Mouse (Mus musculus) ES-E14 (cell line): ENCODE measurements around the gene Sptb. TPM values are rescaled to one million over a fixed set of nuclear protein-coding genes. Genes with fewer than 3 reads are reported as not detected.

Experiments
- DNase-seq: peaks from one replicate; pipeline ENCODE4 v3.0.0-alpha.2; 2013; ENCODE audit warnings: low read depth, low spot score
- H3K27ac ChIP-seq: 2 replicates; pipeline ENCODE4 v1.5.1; 2012; ENCODE audit warnings: low read depth, mild to moderate bottlenecking, low read length, moderate library complexity, mixed read lengths; ENCODE audit not compliant: poor library complexity, insufficient read depth, severe bottlenecking
- H3K36me3 ChIP-seq: 2 replicates; pipeline ENCODE4 v1.6.1; 2012; ENCODE audit warnings: mild to moderate bottlenecking, low read length, moderate library complexity, mixed read lengths; ENCODE audit not compliant: control insufficient read depth, poor library complexity, insufficient read depth, severe bottlenecking
- H3K4me1 ChIP-seq, 2 experiments: fragments of 150-350 bp in 1 of 2; sonication (generic) in 1 of 2; 2 replicates each; pipeline ENCODE4 v1.6.1; 2012; ENCODE audit warnings: low read length in 2 of 2, mild to moderate bottlenecking in 1 of 2, mixed read lengths in 1 of 2; ENCODE audit not compliant: control insufficient read depth in 2 of 2, insufficient read depth in 2 of 2, poor library complexity in 1 of 2
- H3K4me3 ChIP-seq, 2 experiments: fragments of 150-350 bp in 1 of 2; sonication (generic) in 1 of 2; 2 replicates each; pipeline ENCODE4 v1.5.1; 2012; ENCODE audit warnings: low read length in 2 of 2, low read depth in 1 of 2, mild to moderate bottlenecking in 1 of 2, mixed read lengths in 1 of 2; ENCODE audit not compliant: insufficient read depth in 1 of 2, poor library complexity in 1 of 2, severe bottlenecking in 1 of 2
- H3K9ac ChIP-seq: 2 replicates; pipeline ENCODE4 v1.6.1; 2012; ENCODE audit warnings: low read depth, mild to moderate bottlenecking, low read length, mixed read lengths; ENCODE audit not compliant: poor library complexity, insufficient read depth, severe bottlenecking
- H3K9me3 ChIP-seq: fragments of 150-350 bp; sonication (generic); 2 replicates; pipeline ENCODE4 v1.6.1; 2012; ENCODE audit warnings: low read depth, mild to moderate bottlenecking, low read length; ENCODE audit not compliant: control insufficient read depth, insufficient read depth
- CHD2 ChIP-seq: IDR thresholded peaks from 2 replicates; pipeline ENCODE4 v1.6.1; 2014; ENCODE audit warnings: mild to moderate bottlenecking, low read depth, low read length, inconsistent platforms
- HCFC1 ChIP-seq: IDR thresholded peaks from 2 replicates; pipeline ENCODE4 v1.6.1; 2012; ENCODE audit warnings: low read length, inconsistent platforms, borderline replicate concordance; ENCODE audit not compliant: insufficient read depth
- MAFK ChIP-seq: IDR thresholded peaks from 2 replicates; pipeline ENCODE4 v1.6.1; 2014; ENCODE audit warnings: mild to moderate bottlenecking, low read depth, low read length, inconsistent platforms; ENCODE audit not compliant: insufficient read depth
- ZC3H11A ChIP-seq: IDR thresholded peaks from 2 replicates; pipeline ENCODE4 v1.6.1; 2012; ENCODE audit warnings: low read depth, mild to moderate bottlenecking, inconsistent platforms, low read length, borderline replicate concordance
- ZNF384 ChIP-seq: IDR thresholded peaks from 2 replicates; pipeline ENCODE4 v1.6.1; 2012; ENCODE audit warnings: low read depth, low read length, inconsistent platforms
- in situ Hi-C, 2 experiments: fragments of 600-800 bp; cut with MboI; formaldehyde crosslinking; loops; one replicate each; pipeline ENCODE4 v1.15.1; 2025; ENCODE audit warnings: low sequenced_read_pairs in 2 of 2, inconsistent platforms in 1 of 2; ENCODE audit not compliant: unreplicated experiment in 2 of 2
- total RNA-seq: library from RNA; depleted of rRNA; stranded (reverse); fragments of 300-350 nt; gene quantifications from 2 replicates; pipeline ENCODE4 v1.2.3, GENCODE M21; 2012

Gene Sptb
- total RNA-seq, 1 experiment = 3.6 TPM

DNA sequence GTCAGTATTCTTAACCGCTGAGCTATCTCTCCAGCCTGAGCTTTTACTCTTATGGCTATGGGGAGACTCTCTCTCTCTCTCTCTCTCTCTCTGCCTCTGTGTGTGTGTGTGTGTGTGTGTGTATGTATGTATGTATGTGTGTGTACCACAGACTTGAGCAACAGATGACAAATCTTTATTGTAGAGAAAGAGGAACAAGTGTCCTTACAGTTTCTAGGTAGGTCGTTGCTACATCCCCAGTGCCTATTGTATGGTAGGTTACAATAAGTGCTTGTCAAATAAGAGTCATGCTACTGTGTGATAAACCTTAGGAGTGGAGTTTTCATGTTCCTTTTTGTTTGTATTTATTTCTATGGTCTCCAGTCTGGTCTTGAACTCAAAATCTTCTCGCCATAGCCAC is 170.2 kb downstream of the Sptb start:
- H3K9me3 ChIP-seq = no peaks in the 10 kb centered on the region
- no peak overlapping the region for H3K9ac ChIP-seq
- in situ Hi-C loops = no loop called here
- no peak overlapping the region for H3K4me3 ChIP-seq
- DNase-seq = no peak
- no peaks in the 10 kb centered on the region for H3K36me3 ChIP-seq
- H3K27ac ChIP-seq = no peak overlapping the region
- TF ChIP-seq MAFK (no peak), HCFC1 (no peak), ZNF384 (no peak), CHD2 (no peak), ZC3H11A (no peak)
- peaks cover 0 to 19% of the 10 kb centered on the region in 2 experiments; a peak in 2 of 4 replicates for H3K4me1 ChIP-seq

GRCm38 (mm10) chr12:76537434-76537833 is 172.9 kb downstream of the Sptb start:
- Histone ChIP-seq H3K36me3 (no peaks in the 10 kb centered on the region), H3K27ac (no peak overlapping the region), H3K9ac (no peak overlapping the region), H3K9me3 (no peaks in the 10 kb centered on the region), H3K4me1 (peaks cover 0 to 22% of the 10 kb centered on the region in 2 experiments; a peak in 3 of 4 replicates), H3K4me3 (no peak overlapping the region)
- in situ Hi-C loops = no loop called here
- TF ChIP-seq CHD2 (no peak), ZC3H11A (no peak), HCFC1 (no peak), ZNF384 (no peak), MAFK (no peak)
- DNase-seq = no peak

- TF ChIP-seq MAFK (no peak), ZC3H11A (no peak), CHD2 (no peak), ZNF384 (no peak), HCFC1 (no peak)
- no peak for DNase-seq
- Histone ChIP-seq H3K36me3 (no peaks in the 10 kb centered on the region), H3K9me3 (no peaks in the 10 kb centered on the region), H3K4me1 (peaks cover 0 to 23% of the 10 kb centered on the region in 2 experiments; a peak in 3 of 4 replicates), H3K4me3 (no peak overlapping the region), H3K9ac (no peak overlapping the region), H3K27ac (no peak overlapping the region)
- in situ Hi-C loops = no loop called here
These were observed 173.7 kb downstream of the Sptb start for GRCm38 (mm10) chr12:76536591-76537153.

- Histone ChIP-seq H3K27ac (no peak overlapping the region), H3K4me1 (peaks cover 2 to 23% of the 10 kb centered on the region in 2 experiments), H3K4me3 (no peak overlapping the region), H3K36me3 (no peaks in the 10 kb centered on the region), H3K9me3 (no peaks in the 10 kb centered on the region), H3K9ac (no peak overlapping the region)
- TF ChIP-seq ZNF384 = no peak
- no peak for TF ChIP-seq CHD2
- TF ChIP-seq MAFK = no peak
- TF ChIP-seq ZC3H11A = no peak
- TF ChIP-seq HCFC1 = no peak
- in situ Hi-C loops = no loop called here
- DNase-seq = no peak
These were observed 174.9 kb downstream of the Sptb start for GRCm38 (mm10) chr12:76535471-76535900.
